Mouse (Mus musculus): Measurements from ENCODE around the gene Tgfa. TPM values are rescaled to one million over a fixed set of nuclear protein-coding genes. Genes with fewer than 3 reads are reported as not detected.

Tgfa gene
- total RNA-seq, 2 experiments from 2014 or later = 11.7 to 13.1 TPM

DNA sequence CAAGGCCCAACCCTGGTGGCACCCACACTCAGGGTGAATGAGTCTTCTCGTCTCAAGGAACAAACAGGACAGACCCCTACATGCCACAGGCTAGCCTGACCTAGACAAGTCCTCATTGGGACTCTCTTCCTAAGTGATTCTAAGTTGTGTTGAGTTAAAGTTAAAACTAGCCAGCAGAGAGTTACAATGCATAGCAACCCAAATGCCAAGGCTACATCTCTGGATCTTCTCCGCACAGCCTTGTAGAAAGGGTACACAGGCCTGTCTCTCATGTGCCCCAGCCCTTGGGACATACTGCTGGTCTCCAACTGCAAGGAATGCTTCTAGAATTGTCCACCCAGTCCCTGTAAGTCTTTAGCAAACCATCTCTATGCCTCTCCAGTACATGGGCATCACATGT, 81.8 kb downstream of the Tgfa start:
- no peak for TF ChIP-seq CTCF (IDR thresholded peaks at IDR 0.05)
- no peak overlapping the region for H3K27ac ChIP-seq
- no peak overlapping the region for H3K4me3 ChIP-seq
- no peak for DNase-seq (ENCODE audit: extremely low spot score in 1 of 2, low spot score in 2 of 2)
- intact Hi-C loops (cut with DNase I) = loop anchor here (5.0 kb wide), 1 partner anchor 85 kb away; no protein-coding TSS in a partner anchor

DNA sequence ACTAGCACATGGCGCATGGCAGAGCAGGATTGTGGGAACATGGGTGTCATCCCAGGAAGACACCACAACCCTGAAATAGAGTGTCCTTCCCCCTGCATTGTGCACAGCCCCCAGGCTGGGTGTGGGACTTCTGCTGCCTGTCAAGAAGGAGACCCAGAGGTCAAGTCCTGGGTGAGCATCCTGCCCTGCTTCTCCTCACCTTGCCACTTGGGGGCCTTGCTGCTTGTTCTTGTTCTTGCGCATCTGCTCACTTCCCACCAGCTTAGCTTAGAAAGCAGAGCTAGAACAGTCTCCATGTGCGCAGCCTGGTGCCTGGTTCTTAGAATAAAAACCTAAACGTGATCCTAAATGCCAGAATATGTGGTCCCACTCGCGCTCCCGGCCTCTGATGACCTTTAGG, 82.6 kb downstream of the Tgfa start:
- no peak for DNase-seq (ENCODE audit: extremely low spot score in 1 of 2, low spot score in 2 of 2)
- no peak; the same call in none of the 2 replicates for TF ChIP-seq CTCF (IDR thresholded peaks at IDR 0.05)
- Histone ChIP-seq H3K27ac (no peak overlapping the region), H3K4me3 (no peak overlapping the region)
- intact Hi-C loops (cut with DNase I) = loop anchor here (5.0 kb wide), 1 partner anchor 85 kb away; no protein-coding TSS in a partner anchor

DNA sequence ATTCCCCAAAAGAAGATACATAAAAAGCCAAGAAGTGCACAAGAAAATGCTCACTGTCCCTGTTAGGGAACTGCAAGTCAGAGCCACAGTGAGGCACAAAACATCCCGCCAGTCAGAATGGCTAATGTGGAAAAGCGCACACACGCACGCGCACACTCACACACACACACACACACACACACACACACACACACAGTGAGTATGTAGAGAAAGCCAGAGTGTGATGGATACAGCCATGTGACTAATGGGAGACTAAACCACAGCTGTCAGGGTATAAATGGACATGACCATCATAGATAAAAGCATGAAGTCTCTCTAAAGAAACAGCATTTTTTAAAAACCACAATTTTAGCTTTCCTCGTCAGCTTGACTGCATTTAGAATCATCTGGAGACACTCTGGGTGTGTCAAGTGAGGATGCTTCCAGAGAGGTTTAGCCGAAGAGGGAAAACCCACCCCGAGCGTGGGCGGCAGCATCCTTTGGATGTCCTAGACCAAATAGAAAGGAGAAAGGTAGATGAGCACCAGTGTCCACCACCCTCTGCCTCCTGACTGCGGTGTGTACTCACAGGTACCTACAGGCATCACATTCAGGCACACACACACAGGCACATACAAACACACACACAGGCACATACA, 86.7 kb downstream of the Tgfa start:
- intact Hi-C loops (cut with DNase I) = no loop called here
- no peak for DNase-seq (ENCODE audit: extremely low spot score in 1 of 2, low spot score in 2 of 2)
- no peak for TF ChIP-seq CTCF (IDR thresholded peaks at IDR 0.05)
- no peak overlapping the region for H3K27ac ChIP-seq
- no peak overlapping the region for H3K4me3 ChIP-seq

DNA sequence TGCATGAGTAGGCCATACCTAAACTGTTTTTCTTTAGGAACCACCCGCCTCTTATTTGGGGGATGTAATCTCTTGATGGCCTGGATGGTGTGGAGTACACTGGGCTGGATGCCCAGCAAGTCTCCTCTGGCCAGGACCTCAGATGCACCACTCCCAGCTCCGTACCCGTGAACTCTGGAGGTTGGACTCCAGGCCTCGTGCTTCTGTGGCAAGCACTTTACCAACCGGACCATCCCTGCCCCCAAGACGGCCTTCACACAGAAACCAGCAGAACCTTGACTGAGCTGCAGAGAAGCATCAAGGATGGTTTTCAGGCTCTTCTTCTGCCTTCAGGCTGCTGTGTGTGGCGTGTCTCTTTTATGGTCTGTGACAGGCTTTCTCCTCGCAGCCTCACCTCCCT, 98.3 kb downstream of the Tgfa start:
- no peak overlapping the region for H3K27ac ChIP-seq
- TF ChIP-seq CTCF (IDR thresholded peaks at IDR 0.05) = no peak

DNA sequence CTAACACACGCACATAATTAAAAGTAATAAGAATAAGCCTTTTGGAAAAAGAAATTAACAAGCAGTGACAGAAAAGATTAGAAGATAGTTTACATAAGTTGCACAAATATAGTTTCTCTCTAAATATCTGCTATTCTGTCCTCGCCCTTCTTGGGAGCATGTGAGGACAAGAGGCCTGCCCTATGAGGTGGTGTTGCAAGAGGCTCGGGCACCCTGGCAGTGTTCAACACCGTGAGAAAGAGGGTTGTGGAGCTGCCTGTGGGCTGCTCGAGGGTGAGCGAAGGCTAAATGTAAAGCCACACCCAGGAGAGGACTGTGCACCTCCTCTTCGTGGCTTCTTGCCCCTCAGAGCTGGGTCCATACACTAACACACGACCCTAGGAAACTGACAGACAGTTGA, 100.4 kb downstream of the Tgfa start:
- no peak overlapping the region for H3K4me3 ChIP-seq
- intact Hi-C loops (cut with DNase I) = no loop called here
- DNase-seq (ENCODE audit: extremely low spot score in 1 of 2, low spot score in 2 of 2) = no peak
- no peak overlapping the region for H3K27ac ChIP-seq
- no peak for TF ChIP-seq CTCF (IDR thresholded peaks at IDR 0.05)

More for the DNA sequence above, 98.3 kb downstream of the Tgfa start:
- intact Hi-C loops (cut with DNase I) = no loop called here
- H3K4me3 ChIP-seq = no peak overlapping the region
- no peak for DNase-seq (ENCODE audit: extremely low spot score in 1 of 2, low spot score in 2 of 2)

DNA sequence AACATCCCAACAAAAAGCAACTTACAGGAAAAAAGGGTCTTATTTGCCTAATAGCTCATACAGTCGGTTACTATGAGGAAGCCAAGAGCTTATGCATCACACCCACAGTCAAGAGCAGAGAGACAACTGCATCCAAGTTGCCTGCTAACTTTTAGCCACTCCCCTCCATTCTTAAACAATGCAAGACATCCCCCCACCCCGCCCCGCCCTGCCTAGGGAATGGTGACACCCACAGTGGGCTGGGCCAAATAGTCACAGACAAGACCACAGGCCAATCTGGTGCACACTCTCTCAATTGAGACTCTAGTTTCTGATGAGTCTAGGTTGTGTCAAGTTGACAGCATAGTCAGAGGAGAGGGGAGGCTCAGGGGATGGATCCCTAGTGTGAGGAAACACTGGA, 101.1 kb downstream of the Tgfa start:
- no peak for TF ChIP-seq CTCF (IDR thresholded peaks at IDR 0.05)
- H3K4me3 ChIP-seq = no peak overlapping the region
- no peak for DNase-seq (ENCODE audit: extremely low spot score in 1 of 2, low spot score in 2 of 2)
- intact Hi-C loops (cut with DNase I) = no loop called here
- no peak overlapping the region for H3K27ac ChIP-seq

DNA sequence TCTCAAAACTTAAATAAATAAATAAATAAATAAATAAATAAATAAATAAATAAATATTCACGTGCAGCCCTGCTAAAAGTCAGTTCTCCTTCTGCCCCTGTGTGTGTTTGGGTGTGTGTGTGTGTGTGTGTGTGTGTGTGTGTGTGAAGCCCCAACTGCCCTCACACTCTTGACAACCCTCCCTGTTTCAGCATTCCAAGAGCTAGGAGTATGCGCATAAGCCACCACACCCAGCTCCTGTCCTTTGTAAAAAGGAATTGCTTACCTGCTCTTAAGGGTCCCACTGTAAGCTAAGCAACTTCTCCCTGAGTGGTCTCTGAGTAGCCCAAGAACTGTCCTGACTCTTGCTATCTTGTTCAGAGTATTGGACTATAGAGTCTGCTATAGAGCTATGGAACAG, 101.9 kb downstream of the Tgfa start:
- Histone ChIP-seq H3K4me3 (no peak overlapping the region), H3K27ac (no peak overlapping the region)
- intact Hi-C loops (cut with DNase I) = no loop called here
- no peak for DNase-seq (ENCODE audit: extremely low spot score in 1 of 2, low spot score in 2 of 2)
- no peak for TF ChIP-seq CTCF (IDR thresholded peaks at IDR 0.05)

DNA sequence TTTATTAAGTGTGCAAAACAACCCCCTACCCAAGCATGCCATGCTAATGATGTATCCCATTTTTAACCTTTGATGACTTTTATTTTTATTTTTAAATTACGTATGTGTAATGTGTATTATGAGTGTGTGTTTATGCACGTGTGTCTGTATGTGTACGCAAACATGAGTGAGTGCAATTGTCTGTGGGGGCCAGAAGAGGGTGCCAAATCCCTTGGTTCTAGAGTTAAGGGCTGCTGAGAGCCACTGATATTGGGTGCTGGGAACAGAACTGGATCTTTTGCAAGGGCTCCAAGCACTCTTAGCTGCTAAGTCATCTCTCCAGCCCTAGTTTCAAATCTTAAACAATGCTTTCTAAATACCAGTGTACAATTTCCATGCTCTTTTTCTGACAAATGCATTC, 103.9 kb downstream of the Tgfa start:
- Histone ChIP-seq H3K27ac (no peak overlapping the region), H3K4me3 (no peak overlapping the region)
- intact Hi-C loops (cut with DNase I) = no loop called here
- no peak for DNase-seq (ENCODE audit: extremely low spot score in 1 of 2, low spot score in 2 of 2)
- TF ChIP-seq CTCF (IDR thresholded peaks at IDR 0.05) = no peak

DNA sequence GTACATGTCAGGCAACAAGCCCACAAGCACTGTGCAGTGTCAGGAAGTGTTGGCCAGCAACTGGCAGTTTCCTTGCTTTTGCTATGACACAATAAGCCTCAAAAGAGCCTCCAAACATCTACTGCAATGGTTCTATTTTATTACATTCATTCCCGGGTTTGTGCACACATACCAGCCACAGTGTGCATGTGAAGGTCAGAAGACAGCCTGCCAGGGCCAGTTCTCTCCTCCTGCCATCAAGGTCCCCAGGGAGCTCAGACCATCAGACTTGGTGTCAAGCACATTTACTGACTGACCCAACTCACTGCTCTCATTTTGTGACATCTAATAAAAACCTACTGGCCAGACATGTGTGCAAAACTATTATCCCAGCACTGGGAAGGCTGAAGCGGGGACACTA, 104.4 kb downstream of the Tgfa start:
- intact Hi-C loops (cut with DNase I) = no loop called here
- no peak overlapping the region for H3K4me3 ChIP-seq
- H3K27ac ChIP-seq = no peak overlapping the region
- DNase-seq (ENCODE audit: extremely low spot score in 1 of 2, low spot score in 2 of 2) = no peak
- TF ChIP-seq CTCF (IDR thresholded peaks at IDR 0.05) = no peak

DNA sequence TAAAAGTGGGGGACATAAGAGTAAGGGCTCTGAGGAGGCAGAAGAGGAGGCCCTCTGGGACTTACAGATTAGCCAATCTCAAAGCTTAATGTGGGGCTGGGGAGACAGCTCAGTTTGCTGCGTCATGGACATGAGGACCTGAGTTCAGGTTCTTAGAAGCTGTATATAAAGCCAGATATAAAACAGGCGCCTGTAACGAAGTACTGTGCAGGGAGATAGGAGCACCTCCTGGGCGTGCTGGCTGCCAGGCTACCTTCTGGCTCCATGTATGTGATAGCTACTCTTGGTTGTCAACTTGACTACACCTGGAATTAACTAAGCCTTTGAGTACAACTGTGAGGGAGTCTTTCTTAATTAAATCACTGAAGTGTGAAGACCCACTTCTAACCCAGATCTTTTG, 110.7 kb downstream of the Tgfa start:
- no peak for DNase-seq (ENCODE audit: extremely low spot score in 1 of 2, low spot score in 2 of 2)
- intact Hi-C loops (cut with DNase I) = no loop called here
- TF ChIP-seq CTCF (IDR thresholded peaks at IDR 0.05) = no peak
- Histone ChIP-seq H3K27ac (no peak overlapping the region), H3K4me3 (no peak overlapping the region)

DNA sequence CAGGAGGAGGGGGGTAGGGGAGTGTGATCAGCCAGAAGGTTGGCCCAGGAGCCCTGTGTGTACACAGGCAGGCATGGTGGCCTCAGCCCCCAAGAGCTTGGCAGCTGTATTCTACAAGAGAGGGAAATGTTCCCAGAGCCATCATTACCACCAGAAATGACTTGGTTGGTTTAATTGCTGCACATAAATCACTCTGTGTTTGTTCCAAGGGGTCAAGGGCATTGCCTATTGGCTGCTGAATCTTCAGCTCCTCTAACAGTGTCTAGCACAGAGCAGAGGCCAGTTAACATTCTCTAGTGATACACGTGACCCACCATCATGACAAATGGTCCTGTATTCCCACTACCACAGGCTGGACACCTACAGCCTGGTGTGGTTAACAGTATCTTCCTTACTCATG, 119.0 kb downstream of the Tgfa start:
- no peak for DNase-seq (ENCODE audit: extremely low spot score in 1 of 2, low spot score in 2 of 2)
- intact Hi-C loops (cut with DNase I) = no loop called here
- TF ChIP-seq CTCF (IDR thresholded peaks at IDR 0.05) = no peak
- no peak overlapping the region for H3K4me3 ChIP-seq
- H3K27ac ChIP-seq = no peak overlapping the region

DNA sequence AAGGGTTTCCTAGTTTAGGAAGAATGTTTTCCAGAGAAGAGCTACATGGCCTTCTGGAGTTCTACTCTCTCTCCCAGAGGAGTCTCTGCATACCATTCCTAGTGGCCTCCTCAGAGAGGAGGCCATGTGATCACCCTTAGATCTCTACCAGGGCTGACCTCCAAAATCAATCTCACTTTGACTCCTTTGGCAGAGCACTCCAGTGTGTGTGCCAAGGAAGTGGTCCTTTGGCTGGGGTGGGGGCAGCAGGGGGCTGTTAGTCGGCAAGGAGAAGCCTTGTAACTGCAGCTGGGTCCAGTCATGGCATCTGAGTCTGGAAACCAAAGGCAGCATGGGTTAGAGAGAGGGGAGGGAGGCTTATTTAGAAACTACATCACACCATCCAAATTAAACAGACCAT, 122.0 kb downstream of the Tgfa start:
- intact Hi-C loops (cut with DNase I) = no loop called here
- H3K27ac ChIP-seq = no peak overlapping the region
- H3K4me3 ChIP-seq = no peak overlapping the region
- no peak for DNase-seq (ENCODE audit: extremely low spot score in 1 of 2, low spot score in 2 of 2)
- no peak for TF ChIP-seq CTCF (IDR thresholded peaks at IDR 0.05)

DNA sequence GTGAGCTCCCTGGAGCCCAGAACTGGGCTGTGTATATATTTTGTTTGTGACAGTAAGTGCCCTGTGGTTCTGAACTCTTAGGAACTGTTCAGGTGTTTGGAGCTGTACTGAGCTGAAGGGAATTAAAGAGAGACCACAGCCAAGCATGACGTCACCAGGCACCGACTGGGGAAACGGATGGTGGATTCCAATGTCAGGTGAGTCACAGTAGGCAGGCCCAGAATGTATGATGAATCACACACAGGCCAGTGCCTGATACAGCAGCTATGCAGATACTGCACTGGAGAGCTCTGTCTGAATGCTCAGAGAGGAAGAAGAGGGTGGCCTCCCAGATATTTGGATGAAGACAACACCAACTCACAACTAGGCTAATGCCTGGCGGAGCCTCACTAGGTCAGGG, 123.8 kb downstream of the Tgfa start:
- no peak overlapping the region for H3K4me3 ChIP-seq

More for the DNA sequence above, 123.8 kb downstream of the Tgfa start:
- no peak for TF ChIP-seq CTCF (IDR thresholded peaks at IDR 0.05)
- intact Hi-C loops (cut with DNase I) = no loop called here
- no peak overlapping the region for H3K27ac ChIP-seq
- peak; percentile 33 to 41 for DNase-seq (ENCODE audit: extremely low spot score in 1 of 2, low spot score in 2 of 2)
